Mouse (Mus musculus) bone marrow macrophage, adult 2 months (primary cell): Measurements from ENCODE around the gene Adora3.

ENCODE experiments used
- CTCF ChIP-seq: IDR thresholded peaks from 2 replicates; pipeline ENCODE4 v1.5.1; 2012; ENCODE audit warnings: low read depth, mild to moderate bottlenecking, low read length, moderate library complexity
- POLR2A ChIP-seq: IDR thresholded peaks from 2 replicates; pipeline ENCODE4 v1.6.1; 2012; ENCODE audit warnings: mild to moderate bottlenecking, low read depth, low read length, borderline replicate concordance

- TF ChIP-seq CTCF (no peak), POLR2A (no peak)
Observed at GRCm38 (mm10) chr3:105835875-105836274, 34.8 kb upstream of the Adora3 start.
